Mouse (Mus musculus) liver, embryonic 15.5 days (tissue): ENCODE measurements at regions not wholly inside any gene's neighbourhood (a gene's known extent, or its start where the extent isn't known, plus 50 kb on each side); places are given as distances from the start of the nearest gene placed in this dataset.
A peak's percentile ranks its signal among the peaks of the same experiment; 100 is the strongest.

ENCODE experiments used
- ATAC-seq: fragments of 200-750 bp; cut with Nextera tagmentation; 2 replicates; pipeline ENCODE4 v1.8.0; 2017; ENCODE audit warnings: moderate number of reproducible peaks, mild to moderate bottlenecking, moderate library complexity; ENCODE audit not compliant: insufficient read depth
- H3K27ac ChIP-seq: fragments of 300-500 bp; sonication (generic); replicated peaks from 2 replicates; pipeline ENCODE4 v1.5.1; 2015; ENCODE audit warnings: mild to moderate bottlenecking, inconsistent platforms
- H3K27me3 ChIP-seq: fragments of 300-500 bp; sonication (generic); 2 replicates; pipeline ENCODE4 v1.6.1; 2015; ENCODE audit warnings: mild to moderate bottlenecking, inconsistent platforms
- H3K36me3 ChIP-seq: fragments of 300-500 bp; sonication (generic); replicated peaks from 2 replicates; pipeline ENCODE4 v1.6.1; 2015; ENCODE audit warnings: moderate library complexity, mild to moderate bottlenecking, inconsistent platforms
- H3K4me1 ChIP-seq: fragments of 300-500 bp; sonication (generic); replicated peaks from 2 replicates; pipeline ENCODE4 v1.6.1; 2015; ENCODE audit warnings: inconsistent platforms
- H3K4me2 ChIP-seq: fragments of 300-500 bp; sonication (generic); 2 replicates; pipeline ENCODE4 v1.6.1; 2015; ENCODE audit warnings: moderate library complexity, mild to moderate bottlenecking, inconsistent platforms
- H3K4me3 ChIP-seq: fragments of 300-500 bp; sonication (generic); replicated peaks from 2 replicates; pipeline ENCODE4 v1.5.1; 2015; ENCODE audit warnings: mild to moderate bottlenecking, inconsistent platforms
- H3K9ac ChIP-seq: fragments of 300-500 bp; sonication (generic); 2 replicates; pipeline ENCODE4 v1.6.1; 2015; ENCODE audit warnings: moderate library complexity, mild to moderate bottlenecking, inconsistent platforms
- H3K9me3 ChIP-seq: fragments of 300-500 bp; sonication (generic); replicated peaks from 2 replicates; pipeline ENCODE4 v1.6.1; 2016; ENCODE audit warnings: inconsistent platforms
- WGBS: fragments of 180-500 bp; shearing (Covaris S2); methylation state at CpG from one replicate; pipeline ENCODE4 v1.1.7; 2015; ENCODE audit warnings: mixed read lengths; ENCODE audit not compliant: insufficient replicate concordance; 5-methylcytosine and 5-hydroxymethylcytosine counted together

DNA sequence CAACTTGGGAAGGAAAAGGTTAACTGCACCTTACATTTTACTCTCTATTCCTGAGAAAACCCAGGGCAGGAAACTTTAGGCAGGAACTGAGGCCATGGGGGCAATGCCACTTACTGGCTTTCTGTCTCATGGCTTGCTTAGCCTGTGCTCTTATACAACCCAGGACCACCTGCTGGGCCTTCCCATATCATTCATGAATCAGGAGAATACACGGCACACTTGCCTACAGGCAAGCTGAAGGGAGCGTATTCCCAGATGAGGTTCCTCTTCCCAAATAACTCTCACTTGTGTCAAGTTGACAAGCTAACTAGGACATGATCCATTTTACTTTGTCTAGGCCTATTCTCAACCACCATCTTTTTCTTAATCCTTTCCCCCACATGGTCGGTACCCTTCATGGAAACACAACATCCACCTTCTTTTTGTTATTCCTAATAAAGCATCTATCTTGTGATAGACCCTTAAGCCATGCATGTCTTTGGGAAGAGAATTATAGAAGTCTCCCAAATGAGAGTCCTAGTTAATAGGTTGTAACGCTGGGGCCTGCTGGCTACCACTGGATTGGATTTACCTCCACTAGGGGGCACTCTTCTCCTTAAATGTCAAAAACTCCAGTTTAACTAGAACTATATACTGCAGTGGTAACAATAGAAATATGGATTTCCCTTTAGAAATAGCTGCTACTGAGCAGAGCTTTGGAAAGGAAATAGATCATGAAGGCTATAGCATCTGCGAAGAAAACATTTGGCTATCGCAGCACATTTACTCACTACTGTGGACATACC, 373.2 kb upstream of the Gm10131 start:
- ATAC-seq: no peak
- no peak overlapping the region for H3K9ac ChIP-seq
- 63% methylated on average over 6 of the region's 6 CpGs for WGBS

DNA sequence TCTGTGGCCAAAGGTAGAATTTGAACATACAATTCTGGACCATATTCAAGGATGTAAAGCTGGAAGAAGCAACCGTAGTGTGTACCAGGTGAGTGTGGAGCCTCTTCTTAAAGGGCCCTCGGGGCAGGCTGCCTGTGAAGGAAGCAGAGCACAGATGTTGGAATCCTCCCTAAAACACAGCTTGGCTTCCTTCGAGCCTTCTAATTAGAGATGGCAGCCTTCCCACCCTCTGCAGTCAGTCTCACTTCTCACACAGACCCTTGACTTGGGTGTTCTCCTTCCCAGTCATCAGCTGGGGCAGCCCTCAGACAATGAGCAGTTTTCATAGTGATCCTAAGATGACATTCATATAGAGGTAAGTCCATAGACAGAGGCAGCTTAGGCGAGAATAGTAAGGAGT, 371.7 kb upstream of the Gm10131 start:
- Histone ChIP-seq H3K27ac (no peak overlapping the region), H3K27me3 (no peaks in the 10 kb centered on the region), H3K4me1 (no peaks in the 10 kb centered on the region), H3K4me3 (no peak overlapping the region), H3K9me3 (no peaks in the 10 kb centered on the region), H3K4me2 (no peak overlapping the region), H3K9ac (no peak overlapping the region), H3K36me3 (no peaks in the 10 kb centered on the region)
- ATAC-seq: no peak
- 40% methylated on average over 4 of the region's 4 CpGs for WGBS

More for the DNA sequence above, 373.2 kb upstream of the Gm10131 start:
- H3K9me3 ChIP-seq: no peaks in the 10 kb centered on the region
- H3K27ac ChIP-seq: no peak overlapping the region
- no peaks in the 10 kb centered on the region for H3K4me1 ChIP-seq
- H3K36me3 ChIP-seq: no peaks in the 10 kb centered on the region
- no peak overlapping the region for H3K4me3 ChIP-seq
- H3K27me3 ChIP-seq: no peaks in the 10 kb centered on the region
- no peak overlapping the region for H3K4me2 ChIP-seq

DNA sequence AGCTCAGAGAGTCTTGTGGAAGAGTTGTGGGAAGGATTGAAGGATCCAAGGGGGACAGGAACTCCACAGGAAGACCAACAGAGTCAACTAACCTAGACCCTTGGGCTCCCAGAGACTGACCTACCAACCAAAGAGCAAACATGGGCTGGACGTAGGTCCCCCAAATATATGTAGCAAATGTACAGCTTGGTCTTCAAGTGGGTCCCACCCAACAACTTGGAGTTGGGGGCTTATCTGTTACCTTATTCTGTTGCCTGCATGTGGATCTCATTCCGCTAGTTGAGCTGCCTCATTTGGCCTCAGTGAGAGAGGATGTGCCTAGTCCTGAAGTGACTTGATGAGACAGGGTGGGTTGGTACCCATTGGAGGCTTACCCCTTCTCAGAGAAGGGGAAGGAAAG, 371.1 kb upstream of the Gm10131 start:
- Histone ChIP-seq H3K9ac (no peak overlapping the region), H3K9me3 (no peaks in the 10 kb centered on the region), H3K27me3 (no peaks in the 10 kb centered on the region), H3K4me2 (no peak overlapping the region), H3K36me3 (no peaks in the 10 kb centered on the region), H3K4me1 (no peaks in the 10 kb centered on the region), H3K4me3 (no peak overlapping the region), H3K27ac (no peak overlapping the region)
- no peak for ATAC-seq
- WGBS: 61% methylated on average over 2 of the region's 2 CpGs

DNA sequence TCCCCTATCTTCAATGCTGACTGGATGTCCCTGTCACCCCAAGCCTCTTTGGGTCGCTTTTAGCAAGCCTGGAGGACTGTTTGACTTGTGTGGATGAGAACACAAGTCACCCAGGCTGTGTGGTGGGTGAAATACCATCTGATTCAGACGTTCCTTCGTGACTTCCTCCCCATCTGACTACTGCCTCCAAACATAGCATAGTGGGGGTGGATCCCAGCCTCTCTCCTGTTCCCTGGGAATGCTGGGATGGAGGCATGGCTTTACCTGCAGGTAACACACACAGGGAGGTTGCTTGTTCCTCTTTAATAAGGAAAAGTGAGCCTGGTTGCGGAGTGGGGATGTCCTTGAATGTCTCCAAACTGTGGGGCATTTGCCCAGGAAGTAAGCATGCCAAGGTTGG, 369.0 kb upstream of the Gm10131 start:
- Histone ChIP-seq H3K9ac (no peak overlapping the region), H3K4me3 (no peak overlapping the region), H3K9me3 (no peaks in the 10 kb centered on the region), H3K4me2 (no peak overlapping the region), H3K27me3 (no peaks in the 10 kb centered on the region), H3K4me1 (no peaks in the 10 kb centered on the region), H3K36me3 (no peaks in the 10 kb centered on the region), H3K27ac (no peak overlapping the region)
- 45% methylated on average over 4 of the region's 4 CpGs for WGBS
- ATAC-seq: no peak

DNA sequence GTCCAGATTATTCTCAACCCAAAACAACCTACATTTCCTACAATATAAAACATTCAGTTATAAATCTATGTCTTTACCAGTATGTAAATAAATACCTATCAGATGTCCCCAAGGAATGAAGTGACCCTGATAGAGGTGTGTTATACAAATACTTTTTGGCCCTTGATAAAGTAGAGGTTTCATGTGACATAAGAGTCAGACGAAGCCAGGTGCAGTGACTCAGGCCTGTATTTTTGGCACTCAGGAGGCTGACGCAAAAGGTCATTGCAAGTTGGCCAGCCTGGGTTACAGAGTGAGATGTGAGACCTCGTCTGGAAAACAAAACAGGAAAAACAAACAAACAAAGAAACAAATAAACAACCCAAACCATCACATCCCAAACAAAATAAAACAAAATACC, 367.4 kb upstream of the Gm10131 start:
- Histone ChIP-seq H3K27me3 (no peaks in the 10 kb centered on the region), H3K9me3 (no peaks in the 10 kb centered on the region), H3K9ac (no peak overlapping the region), H3K4me3 (no peak overlapping the region), H3K4me1 (no peaks in the 10 kb centered on the region), H3K36me3 (no peaks in the 10 kb centered on the region), H3K4me2 (no peak overlapping the region), H3K27ac (no peak overlapping the region)
- 36% methylated on average over 3 of the region's 3 CpGs for WGBS
- no peak for ATAC-seq

DNA sequence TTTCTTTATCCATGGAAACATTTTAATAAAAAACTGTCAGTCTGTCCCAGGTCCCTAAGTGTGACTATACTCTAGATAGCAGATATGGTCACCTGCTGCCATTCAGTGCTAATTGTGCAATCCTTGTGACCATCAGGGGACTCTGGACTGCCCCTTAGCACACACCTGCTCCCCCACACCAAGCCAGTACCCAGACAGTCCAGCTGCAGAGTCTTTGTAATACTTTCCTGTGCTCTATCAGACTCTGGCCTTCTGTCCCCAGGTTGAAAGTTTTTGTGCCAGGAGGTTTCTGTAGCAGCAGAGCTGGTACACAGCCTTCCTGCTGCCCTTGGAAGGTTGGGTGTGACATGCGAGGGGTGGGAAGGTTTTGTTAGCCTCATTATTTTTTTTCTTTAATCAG, 366.9 kb upstream of the Gm10131 start:
- Histone ChIP-seq H3K9ac (no peak overlapping the region), H3K4me2 (no peak overlapping the region), H3K9me3 (no peaks in the 10 kb centered on the region), H3K27me3 (no peaks in the 10 kb centered on the region), H3K27ac (no peak overlapping the region), H3K4me3 (no peak overlapping the region), H3K36me3 (no peaks in the 10 kb centered on the region), H3K4me1 (no peaks in the 10 kb centered on the region)
- ATAC-seq: peak; percentile 78
- WGBS: 44% methylated on average over 1 of the region's 1 CpGs

DNA sequence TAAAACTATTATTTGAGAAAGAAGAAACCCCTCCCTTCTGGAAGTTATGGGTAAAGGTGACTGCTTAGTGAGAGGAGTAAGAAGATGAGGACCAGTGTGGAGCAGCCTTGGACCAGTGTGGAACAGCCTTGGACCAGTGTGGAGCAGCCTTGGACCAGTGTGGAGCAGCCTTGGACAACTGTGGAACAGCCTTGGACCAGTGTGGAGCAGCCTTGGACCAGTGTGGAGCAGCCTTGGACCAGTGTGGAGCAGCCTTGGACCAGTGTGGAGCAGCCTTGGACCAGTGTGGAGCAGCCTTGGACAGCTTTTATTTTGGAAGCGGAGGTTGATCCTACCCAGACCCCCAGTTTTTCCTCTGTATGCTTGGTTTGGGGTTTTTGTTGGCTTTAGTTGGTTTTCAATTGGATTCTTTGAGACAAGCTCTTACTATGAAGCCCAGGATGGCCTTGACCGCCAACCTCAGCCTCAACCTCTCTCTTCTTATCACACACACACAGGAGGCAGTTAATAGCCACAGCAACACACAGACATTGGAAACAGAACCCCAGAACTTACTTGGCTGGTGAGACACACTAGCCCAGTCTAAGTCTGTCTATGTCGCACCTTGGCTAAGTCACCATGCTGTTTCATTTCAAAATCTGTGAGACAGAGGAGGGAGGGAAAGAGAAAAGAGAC, 364.7 kb upstream of the Gm10131 start:
- WGBS: 42% methylated on average over 3 of the region's 3 CpGs
- no peak for ATAC-seq
- H3K4me1 ChIP-seq: no peaks in the 10 kb centered on the region
- H3K4me2 ChIP-seq: no peak overlapping the region
- no peaks in the 10 kb centered on the region for H3K27me3 ChIP-seq
- no peak overlapping the region for H3K27ac ChIP-seq
- no peak overlapping the region for H3K4me3 ChIP-seq
- H3K9me3 ChIP-seq: no peaks in the 10 kb centered on the region
- no peak overlapping the region for H3K9ac ChIP-seq
- no peaks in the 10 kb centered on the region for H3K36me3 ChIP-seq

DNA sequence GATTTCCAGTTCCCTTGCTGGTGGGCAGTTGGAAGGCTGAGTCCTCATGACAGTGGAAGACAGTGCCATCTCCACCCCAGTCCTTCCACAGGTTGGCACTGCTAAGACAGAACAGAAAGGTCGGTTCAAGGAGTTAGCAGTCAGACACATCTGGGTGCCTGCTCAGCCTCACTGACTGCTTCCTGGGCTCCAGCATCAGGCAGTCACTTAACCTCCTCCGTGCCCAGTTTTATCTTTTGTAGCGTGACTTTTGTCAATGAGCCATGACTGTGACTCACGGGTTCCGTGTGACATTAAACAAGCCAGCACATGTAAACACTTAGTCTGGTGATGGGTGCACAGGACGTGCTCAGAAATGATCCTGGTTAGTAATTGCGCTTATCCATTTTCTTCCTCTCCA, 363.1 kb upstream of the Gm10131 start:
- WGBS: 72% methylated on average over 7 of the region's 7 CpGs
- H3K9me3 ChIP-seq: no peaks in the 10 kb centered on the region
- H3K27ac ChIP-seq: no peak overlapping the region
- H3K27me3 ChIP-seq: no peaks in the 10 kb centered on the region
- H3K4me1 ChIP-seq: no peaks in the 10 kb centered on the region
- ATAC-seq: no peak
- no peak overlapping the region for H3K4me3 ChIP-seq
- H3K36me3 ChIP-seq: no peaks in the 10 kb centered on the region
- H3K9ac ChIP-seq: no peak overlapping the region
- H3K4me2 ChIP-seq: no peak overlapping the region

DNA sequence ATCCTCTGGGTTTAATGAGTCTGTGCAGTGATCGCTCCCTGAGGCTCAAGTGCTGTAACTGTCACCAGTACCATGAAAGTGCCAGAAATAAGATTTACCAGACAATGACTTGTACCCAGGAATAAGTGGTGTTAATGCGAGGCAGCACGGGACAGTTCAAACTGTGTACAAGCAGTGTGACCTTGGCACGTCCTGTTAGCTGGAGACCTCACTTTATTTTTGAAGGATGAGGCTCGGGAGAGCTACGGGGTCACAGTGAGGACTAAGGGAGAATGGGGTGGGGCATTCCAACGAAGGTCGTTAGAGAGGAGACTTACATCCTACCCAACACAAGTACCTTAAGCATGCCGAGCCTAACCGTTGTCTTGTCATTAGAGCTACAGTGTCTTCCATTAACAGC, 362.2 kb upstream of the Gm10131 start:
- 63% methylated on average over 10 of the region's 10 CpGs for WGBS
- Histone ChIP-seq H3K4me2 (no peak overlapping the region), H3K4me3 (no peak overlapping the region), H3K27me3 (no peaks in the 10 kb centered on the region), H3K9me3 (no peaks in the 10 kb centered on the region), H3K36me3 (no peaks in the 10 kb centered on the region), H3K27ac (no peak overlapping the region), H3K9ac (no peak overlapping the region), H3K4me1 (no peaks in the 10 kb centered on the region)
- ATAC-seq: no peak

DNA sequence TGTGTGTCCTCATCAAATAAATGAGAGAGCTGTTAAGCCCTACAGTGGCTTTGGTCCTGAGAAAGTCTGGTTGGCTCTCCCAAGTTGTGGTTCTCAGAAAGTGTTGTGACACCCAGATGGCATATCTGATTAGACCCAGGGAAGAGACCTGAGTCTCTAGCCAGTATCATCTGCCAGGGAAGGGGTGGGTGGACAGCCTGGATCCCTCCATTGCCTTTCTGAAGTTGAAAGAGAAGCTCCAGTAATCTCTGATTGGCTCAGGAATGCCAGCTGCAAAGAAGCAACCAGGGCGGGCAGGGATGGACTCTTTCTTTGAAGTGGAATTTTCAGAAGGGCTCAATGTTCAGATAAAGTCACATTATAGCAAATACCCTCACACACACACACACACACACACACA, 361.8 kb upstream of the Gm10131 start:
- Histone ChIP-seq H3K9me3 (no peaks in the 10 kb centered on the region), H3K4me3 (no peak overlapping the region), H3K27ac (no peak overlapping the region), H3K9ac (no peak overlapping the region), H3K4me1 (no peaks in the 10 kb centered on the region), H3K27me3 (no peaks in the 10 kb centered on the region), H3K4me2 (no peak overlapping the region), H3K36me3 (no peaks in the 10 kb centered on the region)
- WGBS: 39% methylated on average over 1 of the region's 1 CpGs
- no peak for ATAC-seq

DNA sequence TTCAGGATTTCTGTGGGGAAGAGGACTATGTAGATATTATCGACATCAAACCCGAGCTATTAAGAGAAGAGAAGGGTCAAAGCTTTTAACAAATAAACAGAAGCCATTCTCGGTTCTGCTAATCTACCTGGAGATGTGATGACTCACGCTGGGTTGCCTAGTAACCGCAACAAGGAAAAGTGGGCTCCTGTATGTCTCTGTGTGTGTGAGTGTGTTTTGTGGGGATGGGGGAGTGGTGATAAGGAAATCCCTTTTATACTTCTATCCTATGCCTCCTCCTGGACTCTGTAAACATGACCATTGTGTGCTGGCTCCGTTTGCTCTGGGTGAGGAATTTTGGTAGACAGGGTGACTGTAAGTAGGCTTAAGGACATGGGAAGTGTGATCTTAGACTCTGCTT, 361.3 kb upstream of the Gm10131 start:
- Histone ChIP-seq H3K4me1 (no peaks in the 10 kb centered on the region), H3K27ac (no peak overlapping the region)
- WGBS: 25% methylated on average over 6 of the region's 6 CpGs

DNA sequence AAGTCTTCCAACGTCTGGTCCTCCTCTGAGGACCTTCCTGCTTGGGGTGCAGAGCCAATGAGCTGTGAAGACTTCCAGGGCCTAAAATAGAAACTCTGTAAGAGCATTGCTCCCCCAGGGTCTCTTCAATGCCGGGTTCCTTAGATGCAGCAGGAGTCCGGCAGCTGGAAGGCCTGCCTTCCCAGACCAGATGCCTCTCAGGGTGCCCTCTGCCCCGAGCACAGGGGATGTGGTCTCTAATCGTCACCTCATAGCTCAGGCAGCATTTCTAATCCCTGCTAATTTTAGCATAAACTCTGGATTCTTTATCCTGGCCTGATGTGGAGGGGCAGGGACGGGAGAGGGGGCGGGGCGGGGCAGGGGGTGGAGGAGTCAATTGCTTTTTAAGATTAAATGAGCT, 360.9 kb upstream of the Gm10131 start:
- no peak for ATAC-seq
- H3K9ac ChIP-seq: no peak overlapping the region
- H3K27ac ChIP-seq: no peak overlapping the region
- H3K4me2 ChIP-seq: no peak overlapping the region
- 42% methylated on average over 8 of the region's 8 CpGs for WGBS
- H3K4me3 ChIP-seq: no peak overlapping the region
- H3K4me1 ChIP-seq: no peaks in the 10 kb centered on the region
- H3K27me3 ChIP-seq: no peaks in the 10 kb centered on the region
- no peaks in the 10 kb centered on the region for H3K36me3 ChIP-seq
- H3K9me3 ChIP-seq: no peaks in the 10 kb centered on the region

More for the DNA sequence above, 361.3 kb upstream of the Gm10131 start:
- Histone ChIP-seq H3K36me3 (no peaks in the 10 kb centered on the region), H3K9ac (no peak overlapping the region), H3K4me2 (no peak overlapping the region), H3K27me3 (no peaks in the 10 kb centered on the region), H3K9me3 (no peaks in the 10 kb centered on the region), H3K4me3 (no peak overlapping the region)
- ATAC-seq: no peak
